Mouse (Mus musculus): ENCODE measurements at regions not wholly inside any gene's neighbourhood (a gene's known extent, or its start where the extent isn't known, plus 50 kb on each side); places are given as distances from the start of the nearest gene placed in this dataset.
"Not testable (repeated sequence)": the region's sequence is repeated elsewhere in the genome, so short reads cannot be mapped to it uniquely, and the experiment has no call there.

DNA sequence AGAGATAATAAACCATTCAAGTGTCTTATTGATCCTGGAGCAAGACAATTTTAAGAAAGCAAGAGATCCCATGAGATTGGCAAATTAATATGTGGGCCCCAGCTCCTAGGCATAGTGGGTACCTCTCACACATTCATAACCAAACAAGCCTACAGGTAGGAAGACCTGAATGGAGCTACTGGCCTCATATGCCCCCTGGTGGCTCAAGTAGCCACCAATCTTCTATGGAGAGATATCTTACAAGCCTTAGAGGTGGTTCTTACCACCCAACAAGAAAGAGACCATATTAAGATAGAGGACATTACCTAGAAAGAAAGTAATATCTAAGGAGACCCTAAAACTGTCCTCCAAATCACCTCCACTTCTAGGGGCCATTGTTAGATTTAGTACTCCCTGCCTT lies 523.2 kb downstream of the Hace1 start:
- Histone ChIP-seq H3K36me3 (ENCODE audit: control insufficient read depth, insufficient read depth, low read length) (no peaks in the 10 kb centered on the region), H3K27ac (ENCODE audit: control insufficient read depth, insufficient read depth, low read depth, low read length) (no peak overlapping the region), H3K27me3 (ENCODE audit: control insufficient read depth, insufficient read depth, low read length) (no peaks in the 10 kb centered on the region), H3K4me1 (ENCODE audit: control insufficient read depth, insufficient read depth, low read length) (no peaks in the 10 kb centered on the region), H3K4me3 (ENCODE audit: control insufficient read depth, low read depth, low read length) (no peak overlapping the region)
- TF ChIP-seq POLR2A (IDR thresholded peaks at IDR 0.05; ENCODE audit: control insufficient read depth, low read depth, low read length): no peak

DNA sequence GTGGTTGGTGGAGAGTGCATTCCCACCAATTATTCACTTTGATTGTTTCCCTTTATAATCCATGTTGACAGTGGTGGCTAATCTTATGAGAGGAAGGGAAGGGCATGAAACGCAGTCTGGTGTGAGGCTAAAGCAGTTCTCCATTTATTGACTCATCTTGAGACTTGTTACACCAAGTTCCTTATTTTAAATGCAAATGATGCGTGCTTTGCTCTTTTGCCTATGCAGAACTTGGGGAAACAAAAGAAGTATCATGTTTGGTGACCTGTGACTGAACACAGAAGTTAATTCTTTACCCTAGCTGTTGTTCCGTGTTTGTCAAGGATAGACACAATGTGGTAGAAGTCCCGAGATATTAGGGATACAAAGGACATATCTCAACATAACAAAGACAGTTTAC lies 531.2 kb downstream of the Hace1 start:
- no peaks in the 10 kb centered on the region for H3K27me3 ChIP-seq (ENCODE audit: control insufficient read depth, insufficient read depth, low read length)
- no peak overlapping the region for H3K27ac ChIP-seq (ENCODE audit: control insufficient read depth, insufficient read depth, low read depth, low read length)
- no peaks in the 10 kb centered on the region for H3K4me1 ChIP-seq (ENCODE audit: control insufficient read depth, insufficient read depth, low read length)
- TF ChIP-seq CTCF (IDR thresholded peaks at IDR 0.05; ENCODE audit: control insufficient read depth, insufficient read depth, insufficient replicate concordance, low read depth, low read length) (no peak), POLR2A (IDR thresholded peaks at IDR 0.05; ENCODE audit: control insufficient read depth, low read depth, low read length) (no peak)
- no peak overlapping the region for H3K4me3 ChIP-seq (ENCODE audit: control insufficient read depth, low read depth, low read length)
- no peaks in the 10 kb centered on the region for H3K36me3 ChIP-seq (ENCODE audit: control insufficient read depth, insufficient read depth, low read length)

DNA sequence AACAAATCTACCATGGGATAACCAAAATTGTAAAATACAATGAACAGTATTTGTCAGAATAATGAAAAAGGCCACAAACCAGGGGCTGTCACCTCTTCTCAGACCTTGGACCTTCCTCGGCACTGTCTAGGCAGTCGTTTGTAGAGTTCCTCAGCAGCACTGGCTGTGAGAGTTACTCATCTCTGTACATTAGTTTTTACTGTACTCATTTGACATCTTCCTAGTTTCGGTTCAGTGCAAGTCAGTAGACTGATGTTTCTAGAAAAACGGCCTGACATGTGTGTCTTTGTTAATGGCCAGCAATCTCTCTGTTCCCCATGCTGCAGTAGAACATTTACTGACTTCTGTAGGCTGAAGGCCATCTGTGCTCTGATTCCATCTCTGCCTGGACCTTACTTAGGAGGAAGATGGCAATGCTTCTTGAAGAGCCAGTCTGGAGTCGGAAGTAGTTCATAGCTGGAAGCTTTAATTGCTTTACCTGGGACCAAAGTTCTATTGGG lies 537.1 kb downstream of the Hace1 start:
- H3K27me3 ChIP-seq (ENCODE audit: control insufficient read depth, insufficient read depth, low read length): no peaks in the 10 kb centered on the region
- H3K36me3 ChIP-seq (ENCODE audit: control insufficient read depth, insufficient read depth, low read length): no peaks in the 10 kb centered on the region
- H3K4me1 ChIP-seq (ENCODE audit: control insufficient read depth, insufficient read depth, low read length): no peaks in the 10 kb centered on the region
- no peak overlapping the region for H3K4me3 ChIP-seq (ENCODE audit: control insufficient read depth, low read depth, low read length)
- H3K27ac ChIP-seq (ENCODE audit: control insufficient read depth, insufficient read depth, low read depth, low read length): no peak overlapping the region
- TF ChIP-seq CTCF (IDR thresholded peaks at IDR 0.05; ENCODE audit: control insufficient read depth, insufficient read depth, insufficient replicate concordance, low read depth, low read length) (no peak), POLR2A (IDR thresholded peaks at IDR 0.05; ENCODE audit: control insufficient read depth, low read depth, low read length) (no peak)

- H3K4me1 ChIP-seq (ENCODE audit: control insufficient read depth, insufficient read depth, low read length); H3K4me3 ChIP-seq (ENCODE audit: control insufficient read depth, low read depth, low read length); H3K36me3 ChIP-seq (ENCODE audit: control insufficient read depth, insufficient read depth, low read length); H3K27ac ChIP-seq (ENCODE audit: control insufficient read depth, insufficient read depth, low read depth, low read length); H3K27me3 ChIP-seq (ENCODE audit: control insufficient read depth, insufficient read depth, low read length): not testable (repeated sequence)
Observed at GRCm38 (mm10) chr10:46122409-46122808, 544.8 kb downstream of the Hace1 start.

DNA sequence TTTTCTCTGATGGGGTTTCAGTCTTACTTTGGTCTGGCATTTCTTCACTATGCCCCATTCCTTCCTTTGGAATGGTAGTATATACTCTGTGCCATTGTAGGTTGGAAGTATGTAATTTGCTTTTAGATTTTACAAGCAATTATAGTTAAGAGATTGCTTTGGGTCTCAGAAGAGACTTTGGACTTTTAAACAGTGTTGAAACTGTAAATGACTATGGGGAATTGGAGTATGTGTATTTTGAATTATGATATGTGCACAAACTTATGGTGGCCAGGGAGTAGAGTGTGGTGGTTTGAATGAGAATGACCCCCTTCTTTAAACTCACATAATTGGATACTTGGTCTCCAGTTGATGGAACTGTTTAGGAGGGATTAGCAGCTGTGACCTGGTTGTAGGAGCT lies 546.2 kb downstream of the Hace1 start:
- H3K4me3 ChIP-seq (ENCODE audit: control insufficient read depth, low read depth, low read length): no peak overlapping the region
- H3K4me1 ChIP-seq (ENCODE audit: control insufficient read depth, insufficient read depth, low read length): no peaks in the 10 kb centered on the region
- no peak overlapping the region for H3K27ac ChIP-seq (ENCODE audit: control insufficient read depth, insufficient read depth, low read depth, low read length)
- TF ChIP-seq POLR2A (IDR thresholded peaks at IDR 0.05; ENCODE audit: control insufficient read depth, low read depth, low read length) (no peak), CTCF (IDR thresholded peaks at IDR 0.05; ENCODE audit: control insufficient read depth, insufficient read depth, insufficient replicate concordance, low read depth, low read length) (no peak)
- no peaks in the 10 kb centered on the region for H3K27me3 ChIP-seq (ENCODE audit: control insufficient read depth, insufficient read depth, low read length)
- no peaks in the 10 kb centered on the region for H3K36me3 ChIP-seq (ENCODE audit: control insufficient read depth, insufficient read depth, low read length)

- Histone ChIP-seq H3K36me3 (ENCODE audit: control insufficient read depth, insufficient read depth, low read length) (no peaks in the 10 kb centered on the region), H3K27ac (ENCODE audit: control insufficient read depth, insufficient read depth, low read depth, low read length) (no peak overlapping the region), H3K4me3 (ENCODE audit: control insufficient read depth, low read depth, low read length) (no peak overlapping the region), H3K27me3 (ENCODE audit: control insufficient read depth, insufficient read depth, low read length) (no peaks in the 10 kb centered on the region), H3K4me1 (ENCODE audit: control insufficient read depth, insufficient read depth, low read length) (no peaks in the 10 kb centered on the region)
- TF ChIP-seq CTCF (IDR thresholded peaks at IDR 0.05; ENCODE audit: control insufficient read depth, insufficient read depth, insufficient replicate concordance, low read depth, low read length): no peak
- TF ChIP-seq POLR2A (IDR thresholded peaks at IDR 0.05; ENCODE audit: control insufficient read depth, low read depth, low read length): no peak
Observed at GRCm38 (mm10) chr10:46135120-46135748, 557.6 kb downstream of the Hace1 start.

- H3K36me3 ChIP-seq (ENCODE audit: control insufficient read depth, insufficient read depth, low read length): no peaks in the 10 kb centered on the region
- no peak overlapping the region for H3K4me3 ChIP-seq (ENCODE audit: control insufficient read depth, low read depth, low read length)
- TF ChIP-seq POLR2A (IDR thresholded peaks at IDR 0.05; ENCODE audit: control insufficient read depth, low read depth, low read length): no peak
- no peak for TF ChIP-seq CTCF (IDR thresholded peaks at IDR 0.05; ENCODE audit: control insufficient read depth, insufficient read depth, insufficient replicate concordance, low read depth, low read length)
- H3K27ac ChIP-seq (ENCODE audit: control insufficient read depth, insufficient read depth, low read depth, low read length): no peak overlapping the region
- H3K27me3 ChIP-seq (ENCODE audit: control insufficient read depth, insufficient read depth, low read length): no peaks in the 10 kb centered on the region
- H3K4me1 ChIP-seq (ENCODE audit: control insufficient read depth, insufficient read depth, low read length): no peaks in the 10 kb centered on the region
Observed at GRCm38 (mm10) chr10:46174035-46174434, 596.4 kb downstream of the Hace1 start.
